Mouse (Mus musculus): ENCODE data around the gene Hsd11b2.

GRCm38 (mm10) chr8:105506977-105507376 is 11.6 kb upstream of the Hsd11b2 start:
- TF ChIP-seq CTCF (IDR thresholded peaks at IDR 0.05; ENCODE audit: borderline replicate concordance, insufficient read depth, low read depth, low read length) = no peak
- no peak for TF ChIP-seq POLR2A (IDR thresholded peaks at IDR 0.05; ENCODE audit: borderline replicate concordance, insufficient read depth, low read length)

All from cerebellum, adult 2 months (tissue).